Mouse (Mus musculus) heart, adult 2 months (tissue): ENCODE data around the gene Elovl5. TPM values are rescaled to one million over a fixed set of nuclear protein-coding genes. Genes with fewer than 3 reads are reported as not detected.

ENCODE experiments used
- DNase-seq, 2 experiments: peaks; one replicate each; pipeline ENCODE4 v3.0.0; 2021
- H3K27ac ChIP-seq: fragments of 200-600 bp; 2 replicates; pipeline ENCODE4 v1.8.1; 2022
- H3K27me3 ChIP-seq: fragments of 200-500 bp; 2 replicates; pipeline ENCODE4 v1.6.1; 2012; ENCODE audit warnings: mild to moderate bottlenecking, low read length, inconsistent platforms, mixed read lengths; ENCODE audit not compliant: control insufficient read depth, insufficient read depth
- H3K36me3 ChIP-seq: fragments of 200-500 bp; 2 replicates; pipeline ENCODE4 v1.6.1; 2012; ENCODE audit warnings: low read length, inconsistent platforms; ENCODE audit not compliant: control insufficient read depth, insufficient read depth
- H3K4me1 ChIP-seq: fragments of 200-500 bp; 2 replicates; pipeline ENCODE4 v1.6.1; 2011; ENCODE audit warnings: low read length; ENCODE audit not compliant: control insufficient read depth, insufficient read depth
- H3K4me3 ChIP-seq: fragments of 200-600 bp; 2 replicates; pipeline ENCODE4 v1.8.1; 2022
- H3K79me2 ChIP-seq: fragments of 200-500 bp; replicated peaks from 2 replicates; pipeline ENCODE4 v1.6.1; 2012; ENCODE audit warnings: mild to moderate bottlenecking, inconsistent platforms, low read length, moderate library complexity, mixed read lengths; ENCODE audit not compliant: control insufficient read depth, insufficient read depth
- H3K9ac ChIP-seq: fragments of 200-500 bp; 2 replicates; pipeline ENCODE4 v1.6.1; 2012; ENCODE audit warnings: low read depth, mild to moderate bottlenecking, control low read depth, inconsistent platforms, low read length, mixed read lengths
- CTCF ChIP-seq: fragments of 200-600 bp; IDR thresholded peaks from 2 replicates; pipeline ENCODE4 v1.8.1; 2022; ENCODE audit warnings: antibody characterized with exemption, mild to moderate bottlenecking, moderate library complexity
- EP300 ChIP-seq: fragments of 200-500 bp; IDR thresholded peaks from 2 replicates; pipeline ENCODE4 v1.6.1; 2011; ENCODE audit warnings: low read depth, low read length, control low read depth; ENCODE audit not compliant: insufficient read depth
- POLR2A ChIP-seq: fragments of 200-500 bp; IDR thresholded peaks from 2 replicates; pipeline ENCODE4 v1.6.1; 2011; ENCODE audit warnings: mild to moderate bottlenecking, low read depth, low read length, control low read depth; ENCODE audit not compliant: insufficient read depth
- WGBS: fragments of 180-500 bp; shearing (Covaris S2); methylation state at CpG from one replicate; pipeline ENCODE4 v1.1.7; 2018; 5-methylcytosine and 5-hydroxymethylcytosine counted together
- intact Hi-C: fragments of 180-260 bp; cut with DNase I; formaldehyde crosslinking; loops from one replicate; pipeline ENCODE4 v1.15.1; 2025
- polyA plus RNA-seq: library from polyadenylated mRNA; depleted of rRNA; stranded (reverse); fragments of >200 nt; gene quantifications from 2 replicates; pipeline ENCODE4 v1.2.3, GENCODE M21; 2012
- total RNA-seq, 2 experiments: library from RNA; stranded (reverse); gene quantifications; 2 replicates each; pipeline ENCODE4 v1.2.3; 2021

Elovl5 gene
- total and polyA plus RNA-seq, 3 experiments = 34.0 to 37.5 (median 35.9) TPM

GRCm38 (mm10) chr9:77944195-77944594 is 27.0 kb downstream of the Elovl5 start:
- Histone ChIP-seq H3K4me1 (peaks cover 11% of the 10 kb centered on the region), H3K36me3 (peaks cover 6% of the 10 kb centered on the region), H3K27ac (no peak overlapping the region), H3K79me2 (peaks cover 3% of the 10 kb centered on the region), H3K4me3 (no peak overlapping the region), H3K27me3 (no peaks in the 10 kb centered on the region), H3K9ac (no peak overlapping the region)
- intact Hi-C loops = no loop called here
- DNase-seq = no peak
- WGBS = 87% methylated on average over 3 of the region's 3 CpGs
- TF ChIP-seq CTCF (no peak), EP300 (no peak), POLR2A (no peak)

GRCm38 (mm10) chr9:77945792-77946666 is 28.9 kb downstream of the Elovl5 start:
- H3K79me2 ChIP-seq = peaks cover 4% of the 10 kb centered on the region
- peaks cover 1% of the 10 kb centered on the region for H3K4me1 ChIP-seq
- WGBS = 65% methylated on average over 6 of the region's 6 CpGs
- intact Hi-C loops = no loop called here
- H3K27me3 ChIP-seq = no peaks in the 10 kb centered on the region
- no peak for DNase-seq
- TF ChIP-seq EP300 (no peak), POLR2A (no peak), CTCF (no peak)
- no peaks in the 10 kb centered on the region for H3K36me3 ChIP-seq
- H3K9ac ChIP-seq = no peak overlapping the region
- no peak overlapping the region for H3K27ac ChIP-seq
- no peak overlapping the region for H3K4me3 ChIP-seq

- no peaks in the 10 kb centered on the region for H3K27me3 ChIP-seq
- H3K27ac ChIP-seq = no peak overlapping the region
- no peaks in the 10 kb centered on the region for H3K36me3 ChIP-seq
- no peak for DNase-seq
- 90% methylated on average over 2 of the region's 2 CpGs for WGBS
- no peak overlapping the region for H3K9ac ChIP-seq
- intact Hi-C loops = no loop called here
- no peak overlapping the region for H3K4me3 ChIP-seq
- H3K4me1 ChIP-seq = peaks cover 2% of the 10 kb centered on the region
- TF ChIP-seq EP300 (no peak), CTCF (no peak), POLR2A (no peak)
- H3K79me2 ChIP-seq = peaks cover 8% of the 10 kb centered on the region
These were observed 31.1 kb downstream of the Elovl5 start for GRCm38 (mm10) chr9:77948214-77948613.

GRCm38 (mm10) chr9:77949753-77950268 is 32.6 kb downstream of the Elovl5 start:
- H3K4me1 ChIP-seq = peaks cover 11% of the 10 kb centered on the region
- intact Hi-C loops = no loop called here

GRCm38 (mm10) chr9:77950841-77951475 is 33.8 kb downstream of the Elovl5 start:
- H3K9ac ChIP-seq = no peak overlapping the region
- no peak overlapping the region for H3K27ac ChIP-seq
- no peaks in the 10 kb centered on the region for H3K27me3 ChIP-seq
- peaks cover 8% of the 10 kb centered on the region for H3K79me2 ChIP-seq
- H3K4me1 ChIP-seq = peaks cover 14% of the 10 kb centered on the region
- H3K36me3 ChIP-seq = no peaks in the 10 kb centered on the region
- H3K4me3 ChIP-seq = no peak overlapping the region
- DNase-seq = no peak
- 96% methylated on average over 7 of the region's 7 CpGs for WGBS
- TF ChIP-seq CTCF (no peak), POLR2A (no peak), EP300 (no peak)
- intact Hi-C loops = no loop called here

More at GRCm38 (mm10) chr9:77949753-77950268, 32.6 kb downstream of the Elovl5 start:
- DNase-seq = no peak
- 49% methylated on average over 7 of the region's 7 CpGs for WGBS
- TF ChIP-seq POLR2A = no peak
- TF ChIP-seq CTCF = no peak
- TF ChIP-seq EP300 = no peak
- no peak overlapping the region for H3K4me3 ChIP-seq
- no peaks in the 10 kb centered on the region for H3K36me3 ChIP-seq
- H3K79me2 ChIP-seq = peaks cover 10% of the 10 kb centered on the region
- no peak overlapping the region for H3K9ac ChIP-seq
- no peaks in the 10 kb centered on the region for H3K27me3 ChIP-seq
- no peak overlapping the region for H3K27ac ChIP-seq

- H3K79me2 ChIP-seq = peaks cover 8% of the 10 kb centered on the region
- H3K4me3 ChIP-seq = no peak overlapping the region
- intact Hi-C loops = no loop called here
- H3K9ac ChIP-seq = no peak overlapping the region
- no peak overlapping the region for H3K27ac ChIP-seq
- H3K36me3 ChIP-seq = no peaks in the 10 kb centered on the region
- H3K27me3 ChIP-seq = no peaks in the 10 kb centered on the region
- DNase-seq = no peak
- peaks cover 13% of the 10 kb centered on the region for H3K4me1 ChIP-seq
- no peak for TF ChIP-seq CTCF
- TF ChIP-seq POLR2A = no peak
- no peak for TF ChIP-seq EP300
- 89% methylated on average over 7 of the region's 7 CpGs for WGBS
These were observed 34.8 kb downstream of the Elovl5 start for GRCm38 (mm10) chr9:77951971-77952370.
